Mouse (Mus musculus): ENCODE measurements around the gene Mboat7. TPM values are rescaled to one million over a fixed set of nuclear protein-coding genes. Genes with fewer than 3 reads are reported as not detected.

The Mboat7 gene
- polyA plus RNA-seq, 1 experiment from 2014 or later = 73.9 TPM

- no peak overlapping the region for H3K4me2 ChIP-seq (replicated peaks; ENCODE audit: low read depth, low read length)
- no peaks in the 10 kb centered on the region for H3K27me3 ChIP-seq (ENCODE audit: insufficient read depth, low read length)
- H3K4me3 ChIP-seq (ENCODE audit: low read length) = no peak overlapping the region
- H3K27ac ChIP-seq (ENCODE audit: low read length) = no peak overlapping the region
- H3K4me1 ChIP-seq (ENCODE audit: insufficient read depth, low read length) = no peaks in the 10 kb centered on the region
- no peak for ATAC-seq (ENCODE audit: low FRiP score, low TSS enrichment)
- H3K36me3 ChIP-seq (ENCODE audit: insufficient read depth, low read length) = 0 out of 2 replicates have a peak, but pooled peaks cover 4% of the 10 kb centered on the region
- no peaks in the 10 kb centered on the region for H3K9me3 ChIP-seq (ENCODE audit: low read length)
- WGBS = 76% methylated on average over 3 of the region's 3 CpGs
- no peak overlapping the region for H3K9ac ChIP-seq (replicated peaks; ENCODE audit: low read length)
These were observed 18.1 kb downstream of the Mboat7 start for GRCm38 (mm10) chr7:3675228-3675548.

DNA sequence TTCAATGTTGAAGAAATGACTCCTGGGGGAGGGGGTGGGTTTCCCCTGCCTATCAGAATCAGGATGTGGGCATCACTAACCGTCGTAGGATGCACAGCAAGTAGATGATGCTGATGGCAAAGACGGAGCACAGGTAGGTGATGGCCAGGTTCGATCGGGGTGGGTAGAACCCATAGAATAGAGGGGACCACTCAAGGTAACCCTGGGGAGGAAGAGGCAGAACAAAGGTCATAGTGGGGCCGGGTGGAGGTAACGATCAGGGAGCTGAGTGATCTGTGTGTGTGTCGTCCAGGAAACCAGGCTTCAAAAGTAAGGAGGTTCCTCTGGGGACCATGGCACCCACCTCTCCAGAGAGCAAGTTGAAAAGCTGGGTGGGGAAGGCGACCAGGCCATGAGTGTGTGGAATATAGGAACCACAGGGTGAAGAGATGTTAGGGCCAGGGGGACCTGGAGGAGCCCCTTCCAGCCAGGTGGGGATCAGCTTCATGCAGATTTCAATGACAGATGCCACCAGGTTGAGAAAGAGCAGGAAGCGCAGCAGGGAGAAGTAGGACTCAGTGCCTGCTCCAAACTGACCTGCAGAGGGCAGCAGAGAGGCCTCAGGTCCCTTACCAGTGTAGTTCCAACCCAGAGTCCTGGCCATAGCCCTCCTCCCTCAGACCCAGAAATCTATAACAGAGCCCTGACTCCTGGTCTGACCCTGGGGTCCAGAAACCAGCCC, 18.7 kb downstream of the Mboat7 start:
- H3K9me3 ChIP-seq (ENCODE audit: low read length) = no peaks in the 10 kb centered on the region
- no peak overlapping the region for H3K4me2 ChIP-seq (replicated peaks; ENCODE audit: low read depth, low read length)
- ATAC-seq (ENCODE audit: low FRiP score, low TSS enrichment) = peak; percentile 91
- H3K27me3 ChIP-seq (ENCODE audit: insufficient read depth, low read length) = no peaks in the 10 kb centered on the region
- H3K9ac ChIP-seq (replicated peaks; ENCODE audit: low read length) = no peak overlapping the region
- 80% methylated on average over 10 of the region's 10 CpGs for WGBS
- H3K36me3 ChIP-seq (ENCODE audit: insufficient read depth, low read length) = 0 out of 2 replicates have a peak, but pooled peaks cover 4% of the 10 kb centered on the region
- no peak overlapping the region for H3K4me3 ChIP-seq (ENCODE audit: low read length)
- H3K27ac ChIP-seq (ENCODE audit: low read length) = no peak overlapping the region
- no peaks in the 10 kb centered on the region for H3K4me1 ChIP-seq (ENCODE audit: insufficient read depth, low read length)

- Histone ChIP-seq H3K4me2 (replicated peaks; ENCODE audit: low read depth, low read length) (peak overlapping the region; percentile 37), H3K36me3 (ENCODE audit: insufficient read depth, low read length) (peaks cover 11% of the 10 kb centered on the region), H3K9me3 (ENCODE audit: low read length) (no peaks in the 10 kb centered on the region), H3K27ac (ENCODE audit: low read length) (no peak overlapping the region), H3K27me3 (ENCODE audit: insufficient read depth, low read length) (no peaks in the 10 kb centered on the region), H3K4me3 (ENCODE audit: low read length) (peak overlapping the region; percentile 7; the same call in 1 of the 2 replicates), H3K9ac (replicated peaks; ENCODE audit: low read length) (0 out of 2 replicates have a peak overlapping the region, but pooled peaks have one; percentile 28), H3K4me1 (ENCODE audit: insufficient read depth, low read length) (peaks cover 17% of the 10 kb centered on the region)
- no peak for ATAC-seq (ENCODE audit: low FRiP score, low TSS enrichment)
- 20% methylated on average over 14 of the region's 14 CpGs for WGBS
These were observed 26.4 kb downstream of the Mboat7 start for GRCm38 (mm10) chr7:3666921-3667391.

DNA sequence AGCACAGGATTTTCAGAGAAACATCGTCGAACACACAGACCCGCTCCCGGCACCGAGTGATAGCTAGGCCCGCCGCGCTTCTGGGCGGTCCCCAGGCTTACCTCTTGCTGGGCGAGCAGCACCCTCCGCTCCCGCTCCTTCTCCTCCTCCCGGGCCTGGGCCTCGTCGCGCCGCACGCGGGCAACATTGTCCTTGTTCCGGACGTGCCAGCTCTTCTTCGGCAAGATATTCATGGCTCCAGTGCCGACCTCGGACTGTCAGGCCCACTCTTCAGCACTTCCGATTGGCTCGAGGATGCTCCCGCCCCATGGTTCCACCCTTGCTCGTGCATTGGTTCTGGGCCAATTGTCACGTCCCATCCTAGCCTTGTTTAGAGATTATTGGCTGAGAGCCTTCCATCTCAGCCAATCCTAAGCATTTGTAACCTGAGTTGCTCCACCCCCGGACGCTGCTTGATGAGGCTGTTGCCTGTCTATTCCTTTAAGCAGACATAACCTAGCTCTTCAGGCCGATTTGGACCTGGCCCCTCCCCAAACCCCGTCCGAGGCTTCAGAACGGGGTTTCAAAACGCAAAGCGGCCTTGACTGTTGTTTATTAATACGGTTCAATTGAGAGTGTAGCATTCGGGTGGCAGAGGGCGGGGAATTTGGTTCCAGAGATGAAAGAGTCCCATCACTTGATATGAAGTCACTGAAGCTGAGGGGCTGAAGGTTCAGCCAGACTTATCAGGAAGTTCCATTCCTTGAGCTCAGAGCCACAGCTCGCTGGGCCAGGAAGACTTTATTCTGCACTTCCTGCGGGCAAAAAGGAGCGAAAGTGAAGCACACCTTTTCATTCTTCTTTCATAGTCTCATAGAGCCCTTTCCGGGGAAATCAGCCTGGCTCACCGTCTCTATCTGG, 27.9 kb downstream of the Mboat7 start, which contains the start of gene Leng1:
Gene Leng1 (minus strand): TSS at position 626 of the 900 bp plus-strand sequence.
- H3K27ac ChIP-seq (ENCODE audit: low read length) = peak within 1 kb of the TSS; percentile 90
- H3K4me2 ChIP-seq (replicated peaks; ENCODE audit: low read depth, low read length) = peak within 1 kb of the TSS; percentile 74
- H3K9me3 ChIP-seq (ENCODE audit: low read length) = no peaks in the 10 kb centered on the region
- H3K36me3 ChIP-seq (ENCODE audit: insufficient read depth, low read length) = peaks cover 22% of the 10 kb centered on the region
- H3K4me3 ChIP-seq (ENCODE audit: low read length) = peak within 1 kb of the TSS; percentile 75
- ATAC-seq (ENCODE audit: low FRiP score, low TSS enrichment) = peak; percentile 99
- peaks cover 17% of the 10 kb centered on the region for H3K4me1 ChIP-seq (ENCODE audit: insufficient read depth, low read length)
- no peaks in the 10 kb centered on the region for H3K27me3 ChIP-seq (ENCODE audit: insufficient read depth, low read length)
- peak within 1 kb of the TSS; percentile 82 for H3K9ac ChIP-seq (replicated peaks; ENCODE audit: low read length)
- WGBS = 4% methylated on average over 45 of the region's 45 CpGs

DNA sequence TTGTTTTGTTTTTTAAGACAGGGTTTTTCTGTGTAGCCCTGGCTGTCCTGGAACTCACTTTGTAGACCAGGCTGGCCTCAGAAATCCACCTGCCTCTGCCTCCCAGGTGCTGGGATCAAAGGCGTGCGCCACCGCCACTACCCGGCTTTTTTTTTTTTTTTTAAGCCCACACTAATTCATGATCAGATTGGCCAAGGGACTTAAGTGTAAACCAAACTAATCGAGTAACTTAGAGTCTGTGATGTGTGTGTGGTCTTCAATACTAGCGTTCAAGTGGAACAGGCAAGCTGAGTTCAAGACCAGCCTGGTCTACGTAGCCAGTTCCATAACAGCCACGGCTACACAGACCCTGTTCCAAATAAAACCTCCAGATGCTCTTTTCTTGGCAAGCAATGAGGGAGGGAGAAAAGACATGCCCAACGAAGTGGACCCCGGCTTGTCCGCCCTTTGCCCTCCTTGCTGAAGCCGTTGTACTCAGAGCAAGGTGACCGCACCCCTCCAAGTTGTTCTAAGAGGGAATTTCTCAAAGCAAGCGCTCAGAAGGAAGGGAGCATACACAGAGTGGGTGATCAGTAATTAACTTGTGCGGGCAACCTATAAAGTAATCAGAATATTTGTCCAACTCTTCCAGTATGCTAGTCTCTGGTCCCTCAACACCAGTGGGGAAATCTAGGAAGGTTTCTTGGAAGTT, 28.7 kb downstream of the Mboat7 start:
- Histone ChIP-seq H3K9ac (replicated peaks; ENCODE audit: low read length) (peak overlapping the region; percentile 82), H3K9me3 (ENCODE audit: low read length) (no peaks in the 10 kb centered on the region), H3K4me3 (ENCODE audit: low read length) (peak overlapping the region; percentile 75), H3K27me3 (ENCODE audit: insufficient read depth, low read length) (no peaks in the 10 kb centered on the region), H3K27ac (ENCODE audit: low read length) (peak overlapping the region; percentile 90), H3K36me3 (ENCODE audit: insufficient read depth, low read length) (peaks cover 30% of the 10 kb centered on the region), H3K4me2 (replicated peaks; ENCODE audit: low read depth, low read length) (peak overlapping the region; percentile 72), H3K4me1 (ENCODE audit: insufficient read depth, low read length) (peaks cover 17% of the 10 kb centered on the region)
- whole genome bisulfite sequencing = 25% methylated on average over 15 of the region's 15 CpGs
- peak; percentile 40 for ATAC-seq (ENCODE audit: low FRiP score, low TSS enrichment)

GRCm38 (mm10) chr7:3658578-3658977, 34.7 kb downstream of the Mboat7 start:
- no peak overlapping the region for H3K9ac ChIP-seq (replicated peaks; ENCODE audit: low read length)
- 90% methylated on average over 14 of the region's 14 CpGs for WGBS
- no peak overlapping the region for H3K4me2 ChIP-seq (replicated peaks; ENCODE audit: low read depth, low read length)
- no peaks in the 10 kb centered on the region for H3K27me3 ChIP-seq (ENCODE audit: insufficient read depth, low read length)
- no peak for ATAC-seq (ENCODE audit: low FRiP score, low TSS enrichment)
- no peaks in the 10 kb centered on the region for H3K9me3 ChIP-seq (ENCODE audit: low read length)
- H3K36me3 ChIP-seq (ENCODE audit: insufficient read depth, low read length) = peaks cover 91% of the 10 kb centered on the region
- H3K4me1 ChIP-seq (ENCODE audit: insufficient read depth, low read length) = peaks cover 2% of the 10 kb centered on the region
- no peak overlapping the region for H3K27ac ChIP-seq (ENCODE audit: low read length)
- H3K4me3 ChIP-seq (ENCODE audit: low read length) = no peak overlapping the region

DNA sequence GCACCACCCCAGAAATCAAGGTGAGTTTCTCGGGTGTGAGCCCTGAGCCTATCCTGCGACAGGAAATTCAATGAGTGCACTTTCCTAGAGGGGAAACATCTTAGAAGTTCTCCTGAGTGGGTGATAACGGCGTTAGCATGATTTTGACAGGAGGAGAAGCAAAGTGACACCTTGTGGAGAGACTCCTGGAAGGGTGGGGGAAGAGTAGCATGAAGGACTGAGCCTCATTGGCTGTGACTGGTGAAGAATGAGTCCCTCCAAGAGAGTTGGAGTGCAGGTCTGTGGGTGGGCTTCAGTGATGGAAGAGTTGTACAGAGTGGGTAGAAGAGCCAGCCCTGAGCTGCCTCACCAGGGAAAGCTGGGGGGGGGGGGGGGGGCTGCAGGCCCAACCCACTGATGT, 36.4 kb downstream of the Mboat7 start:
- Histone ChIP-seq H3K27ac (ENCODE audit: low read length) (no peak overlapping the region), H3K4me3 (ENCODE audit: low read length) (no peak overlapping the region), H3K9ac (replicated peaks; ENCODE audit: low read length) (no peak overlapping the region), H3K36me3 (ENCODE audit: insufficient read depth, low read length) (peaks cover 96% of the 10 kb centered on the region), H3K9me3 (ENCODE audit: low read length) (no peaks in the 10 kb centered on the region), H3K4me1 (ENCODE audit: insufficient read depth, low read length) (no peaks in the 10 kb centered on the region), H3K4me2 (replicated peaks; ENCODE audit: low read depth, low read length) (no peak overlapping the region), H3K27me3 (ENCODE audit: insufficient read depth, low read length) (no peaks in the 10 kb centered on the region)
- ATAC-seq (ENCODE audit: low FRiP score, low TSS enrichment) = no peak
- 89% methylated on average over 4 of the region's 4 CpGs for WGBS

GRCm38 (mm10) chr7:3646641-3647040, 46.7 kb downstream of the Mboat7 start:
- 58% methylated on average over 4 of the region's 4 CpGs for WGBS
- peak overlapping the region; percentile 99 for H3K9ac ChIP-seq (replicated peaks; ENCODE audit: low read length)
- no peaks in the 10 kb centered on the region for H3K9me3 ChIP-seq (ENCODE audit: low read length)
- ATAC-seq (ENCODE audit: low FRiP score, low TSS enrichment) = no peak
- H3K4me1 ChIP-seq (ENCODE audit: insufficient read depth, low read length) = peaks cover 34% of the 10 kb centered on the region
- H3K36me3 ChIP-seq (ENCODE audit: insufficient read depth, low read length) = peaks cover 18% of the 10 kb centered on the region
- H3K27me3 ChIP-seq (ENCODE audit: insufficient read depth, low read length) = no peaks in the 10 kb centered on the region
- no peak overlapping the region for H3K27ac ChIP-seq (ENCODE audit: low read length)
- peak overlapping the region; percentile 76 for H3K4me3 ChIP-seq (ENCODE audit: low read length)
- H3K4me2 ChIP-seq (replicated peaks; ENCODE audit: low read depth, low read length) = peak overlapping the region; percentile 91

- peaks cover 34% of the 10 kb centered on the region for H3K4me1 ChIP-seq (ENCODE audit: insufficient read depth, low read length)
- H3K9me3 ChIP-seq (ENCODE audit: low read length) = no peaks in the 10 kb centered on the region
- peaks cover 18% of the 10 kb centered on the region for H3K36me3 ChIP-seq (ENCODE audit: insufficient read depth, low read length)
- no peaks in the 10 kb centered on the region for H3K27me3 ChIP-seq (ENCODE audit: insufficient read depth, low read length)
- H3K4me2 ChIP-seq (replicated peaks; ENCODE audit: low read depth, low read length) = peak overlapping the region; percentile 91
- WGBS = 10% methylated on average over 9 of the region's 9 CpGs
- ATAC-seq (ENCODE audit: low FRiP score, low TSS enrichment) = no peak
- peak overlapping the region; percentile 99 for H3K9ac ChIP-seq (replicated peaks; ENCODE audit: low read length)
- peak overlapping the region; percentile 76 for H3K4me3 ChIP-seq (ENCODE audit: low read length)
- peak overlapping the region; percentile 99 for H3K27ac ChIP-seq (ENCODE audit: low read length)
These were observed 47.1 kb downstream of the Mboat7 start for GRCm38 (mm10) chr7:3646188-3646587.
